Mouse (Mus musculus) limb, embryonic 12.5 days (tissue): Measurements from ENCODE around the gene Spata2. TPM values are rescaled to one million over a fixed set of nuclear protein-coding genes. Genes with fewer than 3 reads are reported as not detected.

Source experiments
- ATAC-seq: fragments of 200-750 bp; cut with Nextera tagmentation; 2 replicates; pipeline ENCODE4 v1.8.0; 2017; ENCODE audit warnings: low read depth, moderate TSS enrichment; ENCODE audit not compliant: insufficient number of reproducible peaks, insufficient read depth, low FRiP score, low TSS enrichment
- H3K27ac ChIP-seq: fragments of 300-500 bp; sonication (generic); 2 replicates; pipeline ENCODE4 v1.5.1; 2016; ENCODE audit warnings: mild to moderate bottlenecking, moderate library complexity
- H3K27me3 ChIP-seq: fragments of 300-500 bp; sonication (generic); 2 replicates; pipeline ENCODE4 v1.6.1; 2016; ENCODE audit warnings: mild to moderate bottlenecking, moderate library complexity
- H3K36me3 ChIP-seq: fragments of 300-500 bp; sonication (generic); 2 replicates; pipeline ENCODE4 v1.6.1; 2016; ENCODE audit warnings: mild to moderate bottlenecking, moderate library complexity
- H3K4me1 ChIP-seq: fragments of 300-500 bp; sonication (generic); replicated peaks from 2 replicates; pipeline ENCODE4 v1.6.1; 2016
- H3K4me2 ChIP-seq: fragments of 300-500 bp; sonication (generic); 2 replicates; pipeline ENCODE4 v1.6.1; 2016; ENCODE audit warnings: mild to moderate bottlenecking, moderate library complexity
- H3K4me3 ChIP-seq: fragments of 300-500 bp; sonication (generic); replicated peaks from 2 replicates; pipeline ENCODE4 v1.5.1; 2016; ENCODE audit warnings: mild to moderate bottlenecking
- H3K9ac ChIP-seq: fragments of 300-500 bp; sonication (generic); replicated peaks from 2 replicates; pipeline ENCODE4 v1.6.1; 2016; ENCODE audit warnings: mild to moderate bottlenecking, moderate library complexity
- H3K9me3 ChIP-seq: fragments of 300-500 bp; sonication (generic); 2 replicates; pipeline ENCODE4 v1.6.1; 2016; ENCODE audit warnings: mild to moderate bottlenecking, moderate library complexity
- WGBS: fragments of 180-500 bp; shearing (Covaris S2); methylation state at CpG from one replicate; pipeline ENCODE4 v1.1.7; 2016; 5-methylcytosine and 5-hydroxymethylcytosine counted together
- polyA plus RNA-seq: library from polyadenylated mRNA; unstranded; fragments of >200 nt; fragmentation: Nextera tagmentation; extraction: Ambion mirVana; gene quantifications from 2 replicates; pipeline ENCODE4 v1.2.1, GENCODE M21; 2016

Gene Spata2
- polyA plus RNA-seq, 1 experiment from 2014 or later, result 14.9 TPM

DNA sequence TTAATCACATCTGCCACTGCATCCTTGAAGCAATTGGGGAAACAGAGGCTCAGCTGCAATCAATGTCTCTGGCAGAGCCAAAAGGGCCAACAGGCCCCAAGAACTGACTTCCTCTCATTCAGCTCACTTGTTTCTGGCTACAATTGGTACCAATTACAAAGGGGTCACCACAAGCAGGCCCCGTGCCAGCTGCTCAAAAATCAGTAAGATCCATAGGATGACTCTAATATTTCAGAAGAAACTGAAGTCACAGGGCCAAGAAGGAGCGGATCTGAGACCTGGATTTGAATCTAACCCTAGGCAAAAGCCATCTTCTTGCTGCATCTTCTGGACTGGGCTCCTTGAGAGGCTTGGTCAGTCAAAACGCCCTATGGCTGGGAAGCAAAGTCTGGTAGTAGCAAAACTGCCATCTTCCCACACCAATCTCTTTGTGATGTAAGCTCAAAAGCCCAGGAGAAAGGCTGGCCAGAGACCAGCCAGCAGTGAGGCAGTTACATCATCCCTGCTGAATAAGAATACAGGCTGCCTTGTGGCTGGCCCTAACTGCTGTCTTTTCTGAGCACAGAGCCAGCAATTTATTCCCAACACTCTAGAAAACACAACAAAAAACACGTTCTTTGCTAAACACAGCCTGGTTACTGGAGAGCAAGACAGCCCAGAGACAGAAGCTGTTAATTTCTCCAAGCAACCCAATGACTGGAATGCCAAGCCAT lies 1.7 kb downstream of the Spata2 start:
- no peaks in the 10 kb centered on the region for H3K27me3 ChIP-seq
- no peak overlapping the region for H3K27ac ChIP-seq
- H3K36me3 ChIP-seq, result peaks cover 24% of the 10 kb centered on the region
- H3K4me1 ChIP-seq, result peaks cover 25% of the 10 kb centered on the region
- H3K9ac ChIP-seq, result peak overlapping the region; percentile 91
- peak overlapping the region; percentile 100; the same call in 1 of the 2 replicates for H3K4me3 ChIP-seq
- peak overlapping the region; percentile 97 for H3K4me2 ChIP-seq
- no peak for ATAC-seq
- 79% methylated on average over 4 of the region's 4 CpGs for WGBS
- H3K9me3 ChIP-seq, result no peaks in the 10 kb centered on the region

GRCm38 (mm10) chr2:167487994-167488393 lies 4.7 kb downstream of the Spata2 start:
- 89% methylated on average over 6 of the region's 6 CpGs for WGBS
- peaks cover 18% of the 10 kb centered on the region for H3K4me1 ChIP-seq
- H3K27me3 ChIP-seq, result no peaks in the 10 kb centered on the region
- no peak overlapping the region for H3K4me2 ChIP-seq
- no peak overlapping the region for H3K27ac ChIP-seq
- no peak overlapping the region for H3K9ac ChIP-seq
- H3K36me3 ChIP-seq, result peaks cover 42% of the 10 kb centered on the region
- no peak overlapping the region for H3K4me3 ChIP-seq
- no peaks in the 10 kb centered on the region for H3K9me3 ChIP-seq
- ATAC-seq, result no peak

GRCm38 (mm10) chr2:167487551-167487950 lies 5.1 kb downstream of the Spata2 start:
- H3K27me3 ChIP-seq, result no peaks in the 10 kb centered on the region
- H3K36me3 ChIP-seq, result peaks cover 47% of the 10 kb centered on the region
- 95% methylated on average over 6 of the region's 6 CpGs for WGBS
- H3K27ac ChIP-seq, result no peak overlapping the region
- no peak for ATAC-seq
- peaks cover 18% of the 10 kb centered on the region for H3K4me1 ChIP-seq
- no peak overlapping the region for H3K4me2 ChIP-seq
- no peak overlapping the region for H3K9ac ChIP-seq
- no peaks in the 10 kb centered on the region for H3K9me3 ChIP-seq
- no peak overlapping the region for H3K4me3 ChIP-seq

- H3K36me3 ChIP-seq, result peaks cover 52% of the 10 kb centered on the region
- WGBS, result 87% methylated on average over 4 of the region's 4 CpGs
- H3K4me2 ChIP-seq, result no peak overlapping the region
Observed at GRCm38 (mm10) chr2:167486573-167486972, 6.1 kb downstream of the Spata2 start.

GRCm38 (mm10) chr2:167485501-167486377 lies 6.9 kb downstream of the Spata2 start:
- Histone ChIP-seq H3K27ac (no peak overlapping the region), H3K27me3 (no peaks in the 10 kb centered on the region), H3K9me3 (no peaks in the 10 kb centered on the region), H3K4me3 (no peak overlapping the region), H3K9ac (no peak overlapping the region), H3K4me1 (peaks cover 5% of the 10 kb centered on the region), H3K4me2 (no peak overlapping the region), H3K36me3 (peaks cover 57% of the 10 kb centered on the region)
- no peak for ATAC-seq
- 92% methylated on average over 7 of the region's 7 CpGs for WGBS

More at GRCm38 (mm10) chr2:167486573-167486972, 6.1 kb downstream of the Spata2 start:
- Histone ChIP-seq H3K27ac (no peak overlapping the region), H3K9ac (no peak overlapping the region), H3K9me3 (no peaks in the 10 kb centered on the region), H3K27me3 (no peaks in the 10 kb centered on the region), H3K4me3 (no peak overlapping the region), H3K4me1 (peaks cover 13% of the 10 kb centered on the region)
- ATAC-seq, result no peak

- H3K27me3 ChIP-seq, result no peaks in the 10 kb centered on the region
- no peak overlapping the region for H3K4me2 ChIP-seq
- no peak overlapping the region for H3K4me3 ChIP-seq
- H3K27ac ChIP-seq, result no peak overlapping the region
- no peak for ATAC-seq
- no peaks in the 10 kb centered on the region for H3K9me3 ChIP-seq
- no peak overlapping the region for H3K9ac ChIP-seq
- peaks cover 62% of the 10 kb centered on the region for H3K36me3 ChIP-seq
- no peaks in the 10 kb centered on the region for H3K4me1 ChIP-seq
- WGBS, result 88% methylated on average over 11 of the region's 11 CpGs
Observed at GRCm38 (mm10) chr2:167484932-167485331, 7.8 kb downstream of the Spata2 start.

GRCm38 (mm10) chr2:167483827-167484410 lies 8.8 kb downstream of the Spata2 start:
- no peak overlapping the region for H3K27ac ChIP-seq
- no peaks in the 10 kb centered on the region for H3K9me3 ChIP-seq
- no peak overlapping the region for H3K4me3 ChIP-seq
- peaks cover 62% of the 10 kb centered on the region for H3K36me3 ChIP-seq
- H3K4me2 ChIP-seq, result no peak overlapping the region
- no peaks in the 10 kb centered on the region for H3K27me3 ChIP-seq
- no peak overlapping the region for H3K9ac ChIP-seq
- no peaks in the 10 kb centered on the region for H3K4me1 ChIP-seq
- no peak for ATAC-seq
- WGBS, result 94% methylated on average over 24 of the region's 24 CpGs

DNA sequence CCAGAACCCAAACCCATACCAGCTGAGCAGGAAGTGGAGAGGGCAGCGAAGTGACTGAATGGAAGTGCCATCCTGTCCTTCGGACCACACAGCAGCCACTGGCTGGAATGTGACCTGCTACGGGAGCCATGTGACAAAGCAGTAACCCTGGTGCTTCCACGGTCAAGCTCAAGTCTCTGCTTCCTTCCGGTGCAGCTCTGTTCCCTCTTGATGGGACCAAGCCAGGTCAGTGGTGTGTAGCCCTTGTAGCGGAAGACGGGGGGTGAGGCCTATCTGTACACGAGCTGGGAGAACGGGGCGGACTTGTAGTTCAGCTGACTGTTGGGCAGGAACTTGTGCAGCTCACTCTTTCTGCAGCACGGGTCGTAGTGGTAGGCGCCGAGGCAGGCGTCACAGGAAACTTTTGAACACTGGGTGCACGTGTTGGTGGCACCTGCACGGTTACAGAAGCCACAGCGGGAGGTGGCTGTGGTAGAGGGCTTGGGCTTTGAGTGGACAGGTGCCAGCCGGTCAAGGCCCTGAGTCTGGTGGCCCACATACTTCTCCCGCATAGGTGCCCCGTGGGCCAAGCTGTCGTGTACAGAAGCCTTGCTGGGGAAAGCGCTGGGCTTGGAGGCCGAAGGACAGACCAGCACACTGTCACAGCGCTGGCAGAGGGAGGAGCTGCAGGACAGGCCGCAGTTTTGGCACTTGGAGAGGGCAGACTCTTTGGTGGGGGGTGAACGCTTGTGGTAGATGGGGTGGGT lies 9.4 kb downstream of the Spata2 start:
- H3K4me3 ChIP-seq, result no peak overlapping the region
- no peak for ATAC-seq
- no peak overlapping the region for H3K27ac ChIP-seq
- H3K27me3 ChIP-seq, result no peaks in the 10 kb centered on the region
- H3K4me1 ChIP-seq, result no peaks in the 10 kb centered on the region
- no peaks in the 10 kb centered on the region for H3K9me3 ChIP-seq
- H3K4me2 ChIP-seq, result no peak overlapping the region
- H3K36me3 ChIP-seq, result peaks cover 62% of the 10 kb centered on the region
- H3K9ac ChIP-seq, result no peak overlapping the region
- 95% methylated on average over 27 of the region's 27 CpGs for WGBS

DNA sequence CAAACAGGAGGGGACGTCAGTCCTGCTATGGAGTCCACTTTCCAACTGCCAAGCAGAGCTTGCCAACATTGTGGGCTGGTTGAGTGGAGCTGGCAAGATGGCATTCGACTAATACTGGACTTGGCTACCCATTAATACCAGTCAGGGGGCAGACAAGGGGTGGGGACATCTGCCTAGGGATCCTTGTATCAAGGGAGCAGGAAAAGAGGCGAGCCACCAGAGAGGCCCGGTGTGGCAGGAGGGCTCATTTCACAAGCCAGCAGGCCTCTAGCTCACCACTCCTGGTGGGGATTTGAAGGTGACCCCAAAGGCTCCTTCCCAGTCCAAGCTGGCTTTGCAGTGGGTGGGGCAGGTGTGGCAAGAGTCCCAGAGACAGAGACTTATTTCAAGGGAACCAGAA lies 10.0 kb downstream of the Spata2 start:
- Histone ChIP-seq H3K4me3 (no peak overlapping the region), H3K36me3 (peaks cover 61% of the 10 kb centered on the region), H3K4me2 (no peak overlapping the region), H3K9me3 (no peaks in the 10 kb centered on the region), H3K27ac (no peak overlapping the region), H3K9ac (no peak overlapping the region), H3K4me1 (no peaks in the 10 kb centered on the region), H3K27me3 (no peaks in the 10 kb centered on the region)
- 94% methylated on average over 4 of the region's 4 CpGs for WGBS
- no peak for ATAC-seq

DNA sequence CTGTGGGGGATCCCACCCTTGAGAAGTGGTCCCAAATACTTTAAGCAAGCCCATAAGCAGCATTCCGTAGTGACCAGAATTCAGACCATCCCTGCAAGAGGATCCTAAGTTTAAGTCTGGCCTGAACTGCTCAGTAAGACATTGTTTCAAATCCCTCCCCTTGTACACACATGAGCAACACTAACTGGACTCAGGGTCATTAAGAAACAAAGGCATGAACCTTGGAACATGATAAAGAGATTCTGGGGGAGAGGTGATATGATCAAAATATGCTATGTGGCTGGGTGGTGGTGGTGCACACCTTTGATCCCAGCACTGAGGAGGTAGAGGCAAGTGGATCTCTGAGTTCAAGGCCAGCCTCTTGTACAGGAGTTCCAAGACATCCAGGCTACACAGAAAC lies 13.2 kb downstream of the Spata2 start:
- H3K36me3 ChIP-seq, result peaks cover 49% of the 10 kb centered on the region
- WGBS, result 97% methylated on average over 1 of the region's 1 CpGs
- H3K4me2 ChIP-seq, result no peak overlapping the region
- H3K4me3 ChIP-seq, result no peak overlapping the region
- ATAC-seq, result no peak
- 0 out of 2 replicates have a peak, but pooled peaks cover 9% of the 10 kb centered on the region for H3K4me1 ChIP-seq
- H3K9ac ChIP-seq, result no peak overlapping the region
- H3K9me3 ChIP-seq, result no peaks in the 10 kb centered on the region
- H3K27me3 ChIP-seq, result no peaks in the 10 kb centered on the region
- H3K27ac ChIP-seq, result no peak overlapping the region

DNA sequence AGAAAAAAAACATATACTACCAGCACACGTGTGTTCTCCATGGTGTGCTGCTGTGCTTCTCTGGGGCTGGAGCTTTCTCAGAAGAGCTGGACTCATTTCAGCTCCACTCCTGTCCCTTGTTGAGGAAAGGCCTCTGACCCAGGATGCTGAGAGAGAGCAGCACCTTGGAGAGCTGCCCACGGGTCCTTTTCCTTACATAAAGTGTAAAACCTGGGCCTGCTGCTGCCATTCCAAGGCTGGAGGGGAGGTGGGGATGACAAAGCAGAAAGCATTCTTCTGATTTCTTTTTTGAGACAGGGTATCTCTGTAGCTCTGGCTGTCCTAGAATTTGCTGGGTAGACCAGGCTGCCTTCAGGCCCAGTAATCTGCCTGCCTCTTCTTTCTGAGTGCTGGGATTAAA lies 14.6 kb downstream of the Spata2 start:
- Histone ChIP-seq H3K36me3 (peaks cover 49% of the 10 kb centered on the region), H3K4me3 (no peak overlapping the region), H3K27ac (no peak overlapping the region), H3K27me3 (no peaks in the 10 kb centered on the region), H3K4me1 (0 out of 2 replicates have a peak, but pooled peaks cover 9% of the 10 kb centered on the region), H3K9ac (no peak overlapping the region), H3K9me3 (no peaks in the 10 kb centered on the region), H3K4me2 (no peak overlapping the region)
- no peak for ATAC-seq
- WGBS, result 32% methylated on average over 2 of the region's 2 CpGs
